Mouse (Mus musculus) forebrain, embryonic 11.5 days (tissue): ENCODE measurements at regions not wholly inside any gene's neighbourhood (a gene's known extent, or its start where the extent isn't known, plus 50 kb on each side); places are given as distances from the start of the nearest gene placed in this dataset.

Experiments
- ATAC-seq: fragments of 200-750 bp; cut with Nextera tagmentation; replicated peaks from 2 replicates; pipeline ENCODE4 v1.8.0; 2017; ENCODE audit warnings: moderate TSS enrichment; ENCODE audit not compliant: low FRiP score
- DNase-seq: peaks from one replicate; pipeline ENCODE4 v3.0.0-alpha.2; 2017; ENCODE audit warnings: low spot score
- H3K27ac ChIP-seq: fragments of 300-500 bp; sonication (generic); 2 replicates; pipeline ENCODE4 v1.5.1; 2014; ENCODE audit warnings: low read depth, low read length
- H3K27me3 ChIP-seq: fragments of 300-500 bp; sonication (generic); 2 replicates; pipeline ENCODE4 v1.6.1; 2014; ENCODE audit warnings: mild to moderate bottlenecking, low read length, mixed read lengths; ENCODE audit not compliant: control insufficient read depth, insufficient read depth
- H3K36me3 ChIP-seq: fragments of 300-500 bp; sonication (generic); 2 replicates; pipeline ENCODE4 v1.6.1; 2014; ENCODE audit warnings: mild to moderate bottlenecking, low read length, moderate library complexity, mixed read lengths; ENCODE audit not compliant: control insufficient read depth, insufficient read depth
- H3K4me1 ChIP-seq: fragments of 300-500 bp; sonication (generic); replicated peaks from 2 replicates; pipeline ENCODE4 v1.6.1; 2014; ENCODE audit warnings: low read length, mixed read lengths; ENCODE audit not compliant: control insufficient read depth, insufficient read depth
- H3K4me2 ChIP-seq: fragments of 300-500 bp; sonication (generic); 2 replicates; pipeline ENCODE4 v1.6.1; 2014; ENCODE audit warnings: low read depth, mild to moderate bottlenecking, low read length, moderate library complexity, mixed read lengths; ENCODE audit not compliant: severe bottlenecking
- H3K4me3 ChIP-seq: fragments of 300-500 bp; sonication (generic); 2 replicates; pipeline ENCODE4 v1.5.1; 2014; ENCODE audit warnings: low read depth, low read length
- H3K9ac ChIP-seq: fragments of 300-500 bp; sonication (generic); 2 replicates; pipeline ENCODE4 v1.6.1; 2014; ENCODE audit warnings: low read length
- H3K9me3 ChIP-seq: fragments of 300-500 bp; sonication (generic); 2 replicates; pipeline ENCODE4 v1.6.1; 2016; ENCODE audit warnings: low read length, mixed read lengths; ENCODE audit not compliant: control insufficient read depth
- WGBS: fragments of 180-500 bp; shearing (Covaris S2); extraction: QIAGEN DNeasy Blood & Tissue Kit; methylation state at CpG from one replicate; pipeline ENCODE4 v1.1.7; 2014; 5-methylcytosine and 5-hydroxymethylcytosine counted together

GRCm38 (mm10) chr13:5440454-5440853 lies 420.8 kb upstream of the Klf6 start:
- H3K9ac ChIP-seq: no peak overlapping the region
- no peaks in the 10 kb centered on the region for H3K36me3 ChIP-seq
- no peak overlapping the region for H3K4me2 ChIP-seq
- H3K27ac ChIP-seq: no peak overlapping the region
- 82% methylated on average over 4 of the region's 4 CpGs for WGBS
- H3K27me3 ChIP-seq: no peaks in the 10 kb centered on the region
- H3K4me1 ChIP-seq: no peaks in the 10 kb centered on the region
- no peaks in the 10 kb centered on the region for H3K9me3 ChIP-seq
- DNase-seq (no peak), ATAC-seq (no peak)
- no peak overlapping the region for H3K4me3 ChIP-seq

- 85% methylated on average over 5 of the region's 5 CpGs for WGBS
- DNase-seq: no peak
- no peaks in the 10 kb centered on the region for H3K27me3 ChIP-seq
- no peak overlapping the region for H3K4me3 ChIP-seq
- no peak overlapping the region for H3K27ac ChIP-seq
- H3K4me2 ChIP-seq: no peak overlapping the region
- H3K9ac ChIP-seq: no peak overlapping the region
- H3K36me3 ChIP-seq: no peaks in the 10 kb centered on the region
- H3K4me1 ChIP-seq: no peaks in the 10 kb centered on the region
- no peak for ATAC-seq
- H3K9me3 ChIP-seq: no peaks in the 10 kb centered on the region
Measured at GRCm38 (mm10) chr13:5444759-5445478, 416.4 kb upstream of the Klf6 start.

- Histone ChIP-seq H3K4me3 (no peak overlapping the region), H3K27me3 (no peaks in the 10 kb centered on the region), H3K36me3 (no peaks in the 10 kb centered on the region), H3K4me1 (no peaks in the 10 kb centered on the region), H3K9me3 (no peaks in the 10 kb centered on the region), H3K9ac (no peak overlapping the region), H3K27ac (no peak overlapping the region), H3K4me2 (no peak overlapping the region)
- ATAC-seq (no peak), DNase-seq (no peak)
- 83% methylated on average over 1 of the region's 1 CpGs for WGBS
Measured at GRCm38 (mm10) chr13:5448601-5449000, 412.7 kb upstream of the Klf6 start.

GRCm38 (mm10) chr13:5480779-5481178 lies 380.5 kb upstream of the Klf6 start:
- no peaks in the 10 kb centered on the region for H3K36me3 ChIP-seq
- no peak overlapping the region for H3K27ac ChIP-seq
- H3K9ac ChIP-seq: no peak overlapping the region
- WGBS: 66% methylated on average over 2 of the region's 2 CpGs
- no peaks in the 10 kb centered on the region for H3K27me3 ChIP-seq
- no peak overlapping the region for H3K4me3 ChIP-seq
- H3K9me3 ChIP-seq: no peaks in the 10 kb centered on the region
- H3K4me2 ChIP-seq: no peak overlapping the region
- ATAC-seq (no peak), DNase-seq (no peak)
- H3K4me1 ChIP-seq: no peaks in the 10 kb centered on the region

GRCm38 (mm10) chr13:5492266-5492665 lies 369.0 kb upstream of the Klf6 start:
- H3K27me3 ChIP-seq: no peaks in the 10 kb centered on the region
- no peak overlapping the region for H3K4me2 ChIP-seq
- H3K9me3 ChIP-seq: no peaks in the 10 kb centered on the region
- ATAC-seq (no peak), DNase-seq (no peak)
- no peak overlapping the region for H3K9ac ChIP-seq
- no peak overlapping the region for H3K27ac ChIP-seq
- H3K36me3 ChIP-seq: no peaks in the 10 kb centered on the region
- 93% methylated on average over 1 of the region's 1 CpGs for WGBS
- H3K4me1 ChIP-seq: no peaks in the 10 kb centered on the region
- H3K4me3 ChIP-seq: no peak overlapping the region

GRCm38 (mm10) chr13:5497535-5497934 lies 363.7 kb upstream of the Klf6 start:
- no peaks in the 10 kb centered on the region for H3K4me1 ChIP-seq
- H3K9ac ChIP-seq: no peak overlapping the region
- no peak overlapping the region for H3K27ac ChIP-seq
- no peaks in the 10 kb centered on the region for H3K36me3 ChIP-seq
- no peak for ATAC-seq
- no peak overlapping the region for H3K4me3 ChIP-seq
- H3K27me3 ChIP-seq: no peaks in the 10 kb centered on the region
- no peak overlapping the region for H3K4me2 ChIP-seq
- no peaks in the 10 kb centered on the region for H3K9me3 ChIP-seq
- DNase-seq: no peak

GRCm38 (mm10) chr13:5511784-5512183 lies 349.5 kb upstream of the Klf6 start:
- Histone ChIP-seq H3K27ac (no peak overlapping the region), H3K27me3 (no peaks in the 10 kb centered on the region), H3K4me2 (no peak overlapping the region), H3K36me3 (no peaks in the 10 kb centered on the region), H3K9ac (no peak overlapping the region), H3K4me1 (no peaks in the 10 kb centered on the region), H3K9me3 (no peaks in the 10 kb centered on the region), H3K4me3 (no peak overlapping the region)
- DNase-seq (no peak), ATAC-seq (no peak)

GRCm38 (mm10) chr13:5515552-5515951 lies 345.7 kb upstream of the Klf6 start:
- ATAC-seq: no peak
- Histone ChIP-seq H3K4me3 (no peak overlapping the region), H3K4me1 (no peaks in the 10 kb centered on the region), H3K4me2 (no peak overlapping the region), H3K9me3 (no peaks in the 10 kb centered on the region), H3K27me3 (no peaks in the 10 kb centered on the region), H3K27ac (no peak overlapping the region), H3K9ac (no peak overlapping the region), H3K36me3 (no peaks in the 10 kb centered on the region)
- 88% methylated on average over 2 of the region's 2 CpGs for WGBS
- no peak for DNase-seq

GRCm38 (mm10) chr13:5516088-5516487 lies 345.2 kb upstream of the Klf6 start:
- DNase-seq (no peak), ATAC-seq (no peak)
- Histone ChIP-seq H3K4me2 (no peak overlapping the region), H3K27ac (no peak overlapping the region), H3K4me3 (no peak overlapping the region), H3K9me3 (no peaks in the 10 kb centered on the region), H3K4me1 (no peaks in the 10 kb centered on the region), H3K36me3 (no peaks in the 10 kb centered on the region), H3K9ac (no peak overlapping the region), H3K27me3 (no peaks in the 10 kb centered on the region)
- WGBS: 92% methylated on average over 2 of the region's 2 CpGs
